ENCODE assay signal across 11 mouse cellular contexts in genomic region chr13:29504861-29505568, GRCm38 (mm10).
DNase-seq lines count a peak whose midpoint lies in the region; ATAC-seq lines count a peak whose summit lies in the region.
"Had no signal": no experiment of that assay in that cellular context is flagged by ENCODE, and none has a peak within 500 bp of the region (broad histone marks: within the 10 kb centered on the region; RNA-seq: fewer than 3 reads in every experiment).

No protein-coding gene starts in this region.

- H3K4me2 ChIP-seq in lung, embryonic 16.5 days (ENCODE audit: low read depth, low read length): no peak overlapping the region
- H3K4me2 ChIP-seq in stomach, embryonic 14.5 days (replicated peaks; ENCODE audit: low read depth, low read length): no peak overlapping the region
- H3K4me2 ChIP-seq in forebrain, embryonic 16.5 days (ENCODE audit: low read length): no peak overlapping the region
- H3K4me2 ChIP-seq: neural tube, embryonic 13.5 days had no signal

- no peaks in the 10 kb centered on the region for H3K27me3 ChIP-seq in lung, embryonic 16.5 days (ENCODE audit: control insufficient read depth, insufficient read depth, low read depth, low read length)
- H3K27me3 ChIP-seq in embryonic facial prominence, embryonic 10.5 days (replicated peaks; ENCODE audit: low read depth, poor library complexity, severe bottlenecking): no peaks in the 10 kb centered on the region
- H3K27me3 ChIP-seq in stomach, embryonic 14.5 days (ENCODE audit: control insufficient read depth, insufficient read depth, low read length): no peaks in the 10 kb centered on the region
- no peaks in the 10 kb centered on the region for H3K27me3 ChIP-seq in forebrain, embryonic 16.5 days (replicated peaks; ENCODE audit: control insufficient read depth, insufficient read depth, low read length)
- H3K27me3 ChIP-seq: neural tube, embryonic 13.5 days had no signal

- WGBS in lung, embryonic 16.5 days: 51% methylated on average over 4 of the region's 4 CpGs
- WGBS in embryonic facial prominence, embryonic 10.5 days: 52% methylated on average over 4 of the region's 4 CpGs
- WGBS in stomach, embryonic 14.5 days: 40% methylated on average over 4 of the region's 4 CpGs
- 55% methylated on average over 4 of the region's 4 CpGs for WGBS in forebrain, embryonic 16.5 days

- no peak overlapping the region for H3K4me3 ChIP-seq in lung, embryonic 16.5 days (ENCODE audit: low read length)
- H3K4me3 ChIP-seq in embryonic facial prominence, embryonic 10.5 days: no peak overlapping the region
- H3K4me3 ChIP-seq in stomach, embryonic 14.5 days (ENCODE audit: low read depth, low read length): no peak overlapping the region
- H3K4me3 ChIP-seq in forebrain, embryonic 16.5 days (replicated peaks; ENCODE audit: low read length): no peak overlapping the region
- H3K4me3 ChIP-seq: megakaryocyte, embryonic 14.5 days; neural tube, embryonic 13.5 days had no signal

- no peak overlapping the region for H3K27ac ChIP-seq in lung, embryonic 16.5 days (ENCODE audit: low read length)
- H3K27ac ChIP-seq in embryonic facial prominence, embryonic 10.5 days (replicated peaks): peak overlapping the region; percentile 35; the same call in 1 of the 2 replicates
- H3K27ac ChIP-seq in stomach, embryonic 14.5 days (ENCODE audit: low read length): no peak overlapping the region
- no peak overlapping the region for H3K27ac ChIP-seq in forebrain, embryonic 16.5 days (ENCODE audit: low read length)
- H3K27ac ChIP-seq: neural tube, embryonic 13.5 days had no signal

- 0 out of 2 replicates have a peak, but pooled peaks have one; percentile 28 for ATAC-seq in lung, embryonic 16.5 days (ENCODE audit: low read depth)
- ATAC-seq in stomach, embryonic 14.5 days (ENCODE audit: insufficient number of reproducible peaks, insufficient read depth, low FRiP score, low read depth): peak; percentile 67; the same call in 1 of the 2 replicates
- no peak for ATAC-seq in forebrain, embryonic 16.5 days

- H3K9me3 ChIP-seq in lung, embryonic 16.5 days (ENCODE audit: control insufficient read depth, low read length): no peaks in the 10 kb centered on the region
- no peaks in the 10 kb centered on the region for H3K9me3 ChIP-seq in embryonic facial prominence, embryonic 10.5 days
- no peaks in the 10 kb centered on the region for H3K9me3 ChIP-seq in stomach, embryonic 14.5 days (ENCODE audit: control insufficient read depth, low read depth, low read length)
- H3K9me3 ChIP-seq in forebrain, embryonic 16.5 days (ENCODE audit: control insufficient read depth, low read length): no peaks in the 10 kb centered on the region
- H3K9me3 ChIP-seq: megakaryocyte, embryonic 14.5 days; neural tube, embryonic 13.5 days had no signal

- H3K9ac ChIP-seq in lung, embryonic 16.5 days (ENCODE audit: low read length): no peak overlapping the region
- no peak overlapping the region for H3K9ac ChIP-seq in stomach, embryonic 14.5 days (replicated peaks; ENCODE audit: low read depth, low read length)
- H3K9ac ChIP-seq in forebrain, embryonic 16.5 days (replicated peaks; ENCODE audit: low read depth, low read length): no peak overlapping the region
- H3K9ac ChIP-seq: neural tube, embryonic 13.5 days had no signal

- peak; percentile 14 for DNase-seq in gastrocnemius, adult 18-20 months (ENCODE audit: low spot score)
- DNase-seq in gastrocnemius, postnatal 10 days: no peak
- DNase-seq in lung, postnatal 14 days: no peak
- DNase-seq in embryonic facial prominence, embryonic 10.5 days (ENCODE audit: low spot score): peak; percentile 14
- DNase-seq in layer of hippocampus, adult 9-10 months (ENCODE audit: low spot score): no peak
- DNase-seq: thymus, postnatal 14 days had no signal

- no peaks in the 10 kb centered on the region for H3K36me3 ChIP-seq in lung, embryonic 16.5 days (ENCODE audit: control insufficient read depth, insufficient read depth, low read length)
- H3K36me3 ChIP-seq in embryonic facial prominence, embryonic 10.5 days (replicated peaks): no peaks in the 10 kb centered on the region
- H3K36me3 ChIP-seq in stomach, embryonic 14.5 days (ENCODE audit: control insufficient read depth, insufficient read depth, low read length): no peaks in the 10 kb centered on the region
- H3K36me3 ChIP-seq in forebrain, embryonic 16.5 days (ENCODE audit: control insufficient read depth, insufficient read depth): no peaks in the 10 kb centered on the region
- H3K36me3 ChIP-seq: neural tube, embryonic 13.5 days had no signal

- H3K4me1 ChIP-seq in lung, embryonic 16.5 days (replicated peaks; ENCODE audit: control insufficient read depth, insufficient read depth, low read length): peaks cover 16% of the 10 kb centered on the region
- H3K4me1 ChIP-seq in embryonic facial prominence, embryonic 10.5 days: peaks cover 9% of the 10 kb centered on the region
- H3K4me1 ChIP-seq in stomach, embryonic 14.5 days (ENCODE audit: control insufficient read depth, insufficient read depth, low read length): peaks cover 4% of the 10 kb centered on the region; the same call in 1 of the 2 replicates
- peaks cover 10% of the 10 kb centered on the region for H3K4me1 ChIP-seq in forebrain, embryonic 16.5 days (replicated peaks; ENCODE audit: control insufficient read depth, insufficient read depth, low read length)

Comparison
In these comparisons a context has a peak if more than half of its experiments do, and no peak if none do; other contexts are left out.
1. DNase-seq: peak in gastrocnemius, adult 18-20 months (single experiment) and embryonic facial prominence, embryonic 10.5 days (single experiment); none in gastrocnemius, postnatal 10 days (single experiment), lung, postnatal 14 days (single experiment) and layer of hippocampus, adult 9-10 months (single experiment).